Mouse (Mus musculus) right cerebral cortex, postnatal 14 days (tissue): Measurements from ENCODE around the gene Usb1.
"Not testable (repeated sequence)": the region's sequence is repeated elsewhere in the genome, so short reads cannot be mapped to it uniquely, and the experiment has no call there.

Source experiments
- DNase-seq: peaks from one replicate; pipeline ENCODE4 v3.0.0; 2022

Gene Usb1

DNA sequence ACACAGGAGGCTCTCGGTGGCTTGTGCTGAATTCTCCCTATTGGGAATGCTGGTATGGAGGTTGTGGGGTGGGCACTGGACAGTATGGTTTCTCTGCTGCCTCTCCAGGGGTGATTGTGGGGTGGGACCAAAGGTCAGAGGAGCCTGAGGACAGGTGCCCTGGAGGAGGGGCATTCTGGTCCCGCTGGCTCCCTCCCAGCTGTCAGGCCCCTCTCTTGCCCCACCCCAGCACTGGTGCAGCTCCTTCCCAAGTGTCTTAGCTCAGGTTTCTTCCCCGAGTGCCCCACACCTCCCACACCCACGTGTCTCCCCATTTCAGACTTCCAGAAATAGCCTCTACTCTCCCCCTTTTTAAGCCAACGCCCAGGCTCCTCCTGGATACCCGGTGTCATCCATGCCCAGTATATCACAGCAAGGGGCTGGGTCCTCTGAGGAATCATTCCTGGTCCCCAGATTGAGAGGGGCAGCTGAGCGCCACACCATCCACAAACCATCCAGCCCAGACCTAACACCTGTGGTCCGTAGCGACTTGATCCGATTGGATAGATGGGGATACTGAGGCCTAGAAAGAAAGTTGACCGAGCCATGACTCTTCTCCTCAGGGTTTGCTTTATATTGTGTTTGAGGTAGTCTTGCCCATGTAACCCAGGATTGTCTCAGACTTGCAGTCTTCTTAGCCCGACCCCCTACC lies 44.4 kb downstream of the Usb1 start:
- no peak for DNase-seq

DNA sequence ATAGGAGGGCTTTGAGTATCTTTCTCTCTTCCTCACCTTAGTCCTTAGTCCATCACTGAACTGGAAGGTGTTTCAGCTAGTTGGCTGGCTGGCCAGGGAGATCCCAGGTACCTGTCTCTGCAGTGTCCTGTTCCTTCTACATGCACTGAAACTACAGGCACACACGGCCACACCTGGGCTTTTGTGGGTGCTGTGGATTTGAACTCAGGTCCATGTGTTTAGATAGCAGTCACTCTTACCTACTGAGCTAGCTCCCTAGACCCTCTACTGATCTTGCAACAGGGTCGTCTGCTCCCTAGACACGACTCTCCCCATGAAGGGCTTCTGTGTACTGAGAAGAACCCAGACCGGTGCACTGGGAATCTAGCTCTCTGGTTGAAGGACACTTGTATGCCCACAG lies 45.0 kb downstream of the Usb1 start:
- no peak for DNase-seq

DNA sequence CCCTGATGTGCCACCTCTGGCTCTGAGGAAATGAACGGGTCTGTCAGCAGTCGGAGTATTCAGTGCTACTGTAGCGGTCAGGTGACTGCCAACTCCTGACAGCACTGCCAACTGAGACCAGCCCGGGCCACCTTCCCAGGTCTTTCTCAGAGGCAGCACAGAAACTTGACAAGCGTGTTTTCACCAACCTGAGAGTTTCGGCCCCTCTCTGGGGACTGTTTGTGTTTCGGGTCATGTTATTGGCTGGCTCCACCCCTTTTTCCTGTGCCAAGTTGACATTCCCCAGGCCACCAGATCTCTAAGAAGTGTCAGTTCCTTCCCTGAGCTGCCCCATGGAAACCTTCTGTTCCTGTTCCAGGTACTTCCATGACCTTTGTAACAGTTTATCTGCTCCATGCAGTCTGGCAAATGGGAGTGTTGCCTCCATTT lies 45.8 kb downstream of the Usb1 start:
- no peak for DNase-seq

DNA sequence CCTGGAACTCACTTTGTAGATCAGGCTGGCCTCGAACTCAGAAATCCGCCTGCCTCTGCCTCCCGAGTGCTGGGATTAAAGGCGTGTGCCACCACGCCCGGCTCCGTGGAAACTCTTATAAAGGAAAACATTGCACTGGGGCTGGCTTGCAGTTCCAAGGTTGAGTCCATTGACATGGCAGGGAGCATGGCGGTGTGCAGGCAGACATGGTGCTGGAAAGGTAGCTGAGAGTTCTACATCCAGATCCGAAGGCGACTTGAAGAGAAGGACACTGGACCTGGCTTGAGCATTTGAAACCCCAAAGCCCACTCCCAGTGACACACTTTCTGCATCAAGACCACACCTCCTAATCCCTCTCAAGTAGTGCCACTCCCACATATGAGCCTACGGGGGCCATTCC lies 46.8 kb downstream of the Usb1 start:
- not testable (repeated sequence) for DNase-seq

DNA sequence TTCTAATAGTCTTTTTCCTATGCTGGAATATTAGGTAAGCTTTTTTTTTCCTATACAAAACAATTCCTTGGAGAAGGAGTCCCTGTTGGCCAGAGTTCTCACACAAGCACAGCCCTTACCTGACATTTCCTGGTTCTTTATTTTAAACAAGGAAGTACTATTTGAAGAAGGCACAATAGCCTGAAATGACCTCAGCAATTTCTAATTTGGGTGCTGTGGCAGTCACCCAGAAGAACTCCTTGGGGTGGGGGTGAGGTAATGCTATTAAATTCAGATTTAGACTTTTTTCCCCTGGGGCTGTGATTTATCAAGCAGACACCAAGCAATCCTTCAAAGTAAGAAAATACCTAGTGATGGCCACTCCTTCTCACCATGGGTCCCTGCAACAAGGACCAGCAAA lies 48.9 kb downstream of the Usb1 start:
- no peak for DNase-seq

DNA sequence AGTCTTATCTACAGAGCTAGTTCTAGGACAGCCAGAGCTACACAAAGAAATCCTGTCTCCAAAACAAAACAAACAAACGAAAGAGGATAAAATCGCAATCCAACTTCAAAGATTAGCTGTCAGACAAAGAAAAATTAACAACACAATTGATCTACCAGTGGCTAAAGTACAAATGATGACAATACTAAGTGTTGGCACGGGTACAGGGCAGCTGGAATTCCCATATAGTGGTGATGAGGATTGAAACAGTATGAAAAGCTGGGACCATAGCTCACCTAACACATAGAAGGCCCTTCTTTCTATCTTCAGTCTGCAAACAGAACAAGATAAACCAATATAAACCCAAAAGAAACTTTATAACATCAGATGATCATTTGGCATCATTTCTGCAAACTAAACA lies 49.5 kb downstream of the Usb1 start:
- no peak for DNase-seq

DNA sequence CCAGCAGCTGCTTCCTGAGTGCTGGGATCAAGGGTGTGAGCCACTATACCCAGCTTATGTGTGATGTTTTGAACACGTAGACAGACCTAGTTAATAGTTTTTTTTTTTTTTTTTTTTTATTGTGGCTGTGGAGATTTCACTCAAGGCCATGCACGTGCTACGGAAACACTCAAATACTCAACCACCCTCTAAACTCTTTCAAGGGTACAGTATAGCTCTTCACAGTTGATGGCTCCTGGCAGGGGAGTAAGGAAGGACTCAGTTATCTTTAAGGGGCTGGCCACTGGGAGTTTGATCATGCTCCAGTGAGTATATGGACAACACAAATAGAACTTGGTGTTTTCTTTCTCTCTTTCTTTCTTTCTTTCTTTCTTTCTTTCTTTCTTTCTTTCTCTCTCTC lies 52.4 kb downstream of the Usb1 start:
- no peak for DNase-seq

DNA sequence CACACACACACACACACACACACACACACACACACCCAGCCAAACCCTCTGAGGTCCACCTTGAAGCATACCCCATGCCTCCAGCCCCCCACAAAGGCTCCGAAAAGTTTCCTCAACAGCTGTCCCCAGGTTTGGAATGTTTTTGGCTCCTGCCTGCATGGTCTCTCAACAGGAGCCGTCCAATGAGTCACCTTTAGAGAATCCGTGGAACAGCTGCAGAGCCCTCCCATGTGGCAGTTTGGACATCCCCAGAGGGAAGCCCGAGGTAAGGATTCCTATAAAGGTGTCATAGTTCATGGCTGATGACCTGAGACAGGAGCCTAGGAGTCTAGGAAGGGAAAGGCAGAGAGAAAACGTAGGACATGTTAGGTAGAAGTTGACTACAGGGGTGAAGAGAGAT lies 54.0 kb downstream of the Usb1 start:
- DNase-seq: no peak

DNA sequence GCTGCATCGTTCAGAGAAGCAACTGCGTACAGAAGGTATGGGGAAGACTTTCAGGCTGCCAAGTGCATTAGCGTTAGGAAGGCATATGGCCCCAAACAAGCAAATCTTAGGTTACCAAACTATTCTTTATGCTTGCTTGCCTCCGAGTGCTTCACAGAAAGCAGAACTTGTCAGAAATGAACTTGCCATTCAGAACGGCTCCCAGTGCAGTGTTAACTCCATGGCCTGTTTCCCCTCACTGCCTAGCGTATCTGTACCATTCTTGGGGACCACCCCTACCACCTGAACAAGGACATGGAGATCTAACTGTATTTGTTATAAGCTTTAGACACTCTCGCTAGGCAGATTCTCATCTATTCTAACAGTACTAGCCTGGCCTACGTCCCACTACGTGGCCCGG lies 55.1 kb downstream of the Usb1 start:
- DNase-seq: no peak

DNA sequence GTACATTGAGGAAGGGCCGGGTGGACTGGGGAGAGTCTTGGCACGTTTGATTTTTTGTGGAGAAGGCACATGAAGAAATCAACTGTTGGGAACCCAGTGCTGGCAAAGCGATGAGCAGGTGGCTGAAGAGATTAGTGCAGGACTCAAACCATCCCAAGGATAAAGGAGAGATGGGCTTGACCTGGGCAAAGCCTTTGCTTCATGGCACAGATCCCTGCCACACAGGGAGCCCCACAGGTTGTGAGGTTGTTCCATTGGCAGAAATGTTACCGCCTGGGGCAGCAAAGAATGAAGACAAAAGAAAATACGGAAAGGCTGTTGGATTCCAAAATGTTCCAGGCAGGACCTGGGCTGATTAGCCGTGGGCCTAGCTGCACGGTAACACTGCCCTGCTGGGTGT lies 55.9 kb downstream of the Usb1 start:
- DNase-seq: no peak

DNA sequence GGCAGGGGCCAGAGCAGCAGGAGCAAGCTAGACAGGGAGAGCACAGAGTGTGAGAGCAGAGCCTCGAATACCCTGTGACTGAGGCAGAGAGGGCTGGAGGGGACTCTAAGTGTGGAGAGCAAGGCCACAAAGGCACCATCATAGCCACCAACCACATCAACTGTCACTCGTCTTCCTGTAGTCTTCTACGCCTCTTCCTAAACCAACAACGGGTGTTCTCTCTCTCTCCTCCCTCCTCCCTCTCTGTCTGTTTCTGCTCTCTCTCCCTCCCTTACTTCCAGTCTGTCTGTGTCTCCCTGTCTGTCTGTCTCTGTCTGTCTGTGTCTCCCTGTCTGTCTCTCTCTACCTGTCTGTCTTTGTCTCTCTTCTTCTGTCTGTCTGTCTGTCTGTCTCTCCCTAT lies 58.2 kb downstream of the Usb1 start:
- no peak for DNase-seq

DNA sequence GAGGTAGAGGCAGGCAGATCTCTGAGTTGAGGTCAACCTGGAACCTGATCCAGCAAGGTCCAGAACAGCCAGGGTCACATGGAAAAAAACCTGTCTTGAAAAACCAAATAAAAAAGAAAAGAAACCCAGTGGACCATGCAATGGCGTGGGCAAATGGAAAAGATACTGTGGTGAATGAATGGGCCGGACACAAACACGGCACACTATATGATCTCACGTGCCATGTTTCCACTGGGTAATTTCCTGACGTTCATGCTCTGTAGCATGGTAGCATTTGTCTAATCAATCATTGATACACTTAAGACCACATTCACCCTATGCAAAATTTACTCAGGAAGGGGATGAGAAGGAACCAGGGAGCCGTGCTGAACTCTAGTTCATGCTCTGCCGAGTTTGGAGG lies 59.0 kb downstream of the Usb1 start:
- DNase-seq: no peak

DNA sequence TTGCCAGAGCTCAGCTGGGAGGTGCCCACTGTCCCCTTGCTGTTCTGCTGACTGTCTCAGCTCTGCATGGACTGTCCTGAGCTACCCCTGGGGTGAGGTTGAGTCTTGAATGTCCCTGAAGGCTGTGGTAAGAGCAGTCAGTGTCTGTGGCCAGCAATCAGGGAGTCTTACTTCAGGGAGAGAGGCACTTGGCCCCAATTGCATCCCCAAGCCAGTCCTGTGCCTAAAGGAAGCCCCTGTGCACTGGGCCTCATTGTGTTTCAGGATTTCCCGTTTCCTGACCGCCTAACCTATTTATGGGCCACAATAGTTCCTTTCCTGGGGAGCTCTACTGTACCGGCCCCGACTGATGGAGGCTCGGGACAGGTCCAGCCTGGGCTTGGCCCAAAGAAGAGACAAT lies 60.5 kb downstream of the Usb1 start:
- no peak for DNase-seq

DNA sequence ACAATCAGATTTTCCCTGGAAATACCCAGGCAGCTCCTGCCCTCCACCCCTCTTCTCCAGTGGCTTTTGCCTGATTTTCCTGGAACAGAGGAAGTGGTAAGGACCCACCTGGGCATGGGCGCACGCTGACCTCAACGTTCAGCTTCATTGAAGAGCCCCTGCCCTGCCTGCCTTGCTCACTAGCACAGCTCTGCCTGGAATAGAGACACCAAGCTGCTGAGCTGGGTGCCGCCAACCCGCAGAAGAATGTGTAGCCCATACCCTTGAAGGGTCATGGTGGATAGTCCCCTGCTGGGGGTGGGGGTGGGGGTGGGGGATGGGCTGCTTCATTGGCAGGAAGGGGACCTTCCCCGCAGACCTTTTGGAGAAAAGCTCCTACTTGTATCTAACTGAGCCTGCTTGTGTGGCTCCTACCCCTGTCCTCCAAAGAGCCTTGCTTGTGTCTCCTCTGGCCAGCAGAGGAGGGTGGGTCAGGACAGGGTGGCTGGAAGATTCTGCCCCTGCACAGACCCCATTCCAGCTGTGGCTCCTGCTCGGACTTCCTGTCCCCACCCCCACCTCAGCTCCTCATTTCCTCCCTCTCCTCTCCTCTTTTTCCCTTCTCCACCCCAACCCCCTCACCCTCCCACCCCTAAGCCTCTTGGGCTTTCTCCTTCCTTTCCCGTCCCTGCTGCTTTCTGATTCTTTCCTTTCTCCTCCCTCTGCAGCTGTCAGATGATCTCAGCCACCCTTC lies 63.3 kb downstream of the Usb1 start:
- no peak for DNase-seq

DNA sequence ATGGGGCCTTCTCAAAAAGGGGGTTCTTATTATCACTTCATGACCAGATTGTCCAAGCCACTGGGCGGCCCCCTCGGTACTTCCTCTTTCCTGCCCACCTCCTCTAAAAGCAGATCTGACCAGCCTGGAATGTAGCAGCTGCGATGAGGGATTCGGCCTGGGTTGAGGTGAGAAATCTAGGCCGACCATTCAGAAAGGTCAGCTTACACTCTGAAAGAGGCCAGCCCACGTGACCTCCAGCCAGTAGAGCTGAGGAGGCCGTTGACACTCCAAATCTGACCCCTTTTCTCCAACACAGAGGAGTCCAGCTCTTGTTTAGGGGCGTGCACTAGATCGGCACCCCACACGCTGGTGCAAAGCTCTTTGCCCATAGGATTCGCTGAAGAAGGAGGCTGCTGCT lies 64.7 kb downstream of the Usb1 start:
- no peak for DNase-seq
